Mouse (Mus musculus) G1E (cell line): ENCODE data around the gene Gm16223.

ENCODE experiments used
- CTCF ChIP-seq: IDR thresholded peaks from 2 replicates; pipeline ENCODE4 v1.5.1; 2012; ENCODE audit warnings: low read depth, low read length, inconsistent platforms, mixed read lengths
- GATA2 ChIP-seq: IDR thresholded peaks from 2 replicates; pipeline ENCODE4 v1.6.1; 2012; ENCODE audit warnings: low read depth, low read length, inconsistent platforms, borderline replicate concordance
- TAL1 ChIP-seq: conservative IDR thresholded peaks from 2 replicates; pipeline ENCODE4 v1.6.1; 2012; ENCODE audit warnings: low read depth, low read length, inconsistent platforms, mixed read lengths

DNA sequence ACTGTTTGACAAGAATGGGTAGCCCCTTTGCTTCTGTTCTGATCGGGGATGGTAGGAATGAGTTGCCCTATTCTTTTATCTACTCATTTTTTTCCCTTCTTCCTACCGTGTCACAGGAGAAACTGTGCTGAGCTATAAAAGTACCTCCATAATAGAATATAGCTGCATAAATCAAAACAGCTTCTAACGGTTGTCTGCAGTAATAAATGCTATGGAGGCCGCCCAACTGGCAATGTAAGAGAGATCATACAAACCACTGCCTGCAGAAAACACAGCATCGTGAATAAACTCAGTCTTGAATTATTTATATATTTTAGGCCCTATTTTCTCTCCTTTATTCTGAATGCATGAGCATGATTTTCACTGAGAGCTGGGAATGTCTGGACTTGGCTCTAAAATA is 101.0 kb downstream of the Gm16223 start:
- no peak for TF ChIP-seq CTCF
- no peak for TF ChIP-seq GATA2
- TF ChIP-seq TAL1, result no peak
